In the genomic region with DNA sequence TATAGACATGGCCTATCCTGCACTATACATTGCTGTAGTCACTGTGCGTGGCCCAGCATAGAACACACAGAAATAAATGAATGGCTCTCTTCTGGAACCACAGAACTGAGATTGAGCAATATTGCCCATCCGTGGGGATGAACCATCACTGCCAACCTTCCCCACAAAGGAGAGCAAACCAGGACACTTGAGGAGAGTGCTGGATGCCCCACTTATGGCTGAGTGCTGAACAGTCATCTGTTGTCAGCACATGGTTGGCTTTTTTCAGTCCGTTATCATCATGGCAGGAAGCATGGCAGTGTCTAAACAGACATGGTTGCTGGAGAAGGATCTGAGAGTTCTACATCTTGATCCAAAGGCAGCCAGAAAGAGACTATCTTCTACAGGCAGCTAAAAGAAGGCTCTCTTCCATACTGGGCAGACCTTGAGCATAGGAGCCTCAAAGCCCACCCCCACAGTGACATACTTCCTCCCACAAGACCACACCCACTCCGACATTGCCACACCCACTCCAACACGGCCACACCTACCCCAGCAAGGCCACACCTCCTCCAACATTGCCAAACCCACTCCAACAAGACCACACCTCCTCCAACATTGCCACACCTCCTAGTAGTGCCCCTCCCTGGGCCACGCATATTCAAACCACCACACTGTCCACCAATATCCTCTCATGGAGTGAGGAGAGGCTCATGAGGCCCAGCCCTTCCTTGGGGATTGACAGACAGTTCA, we compare ENCODE assay signal across 19 mouse cellular contexts.
"Had no signal": no experiment of that assay in that cellular context is flagged by ENCODE, and none has a peak within 500 bp of the region (broad histone marks: within the 10 kb centered on the region; RNA-seq: fewer than 3 reads in every experiment).

No protein-coding gene starts in this region.

- H3K4me1 ChIP-seq: midbrain, embryonic 10.5 days; midbrain, embryonic 12.5 days; neural tube, embryonic 13.5 days; neural tube, embryonic 15.5 days had no signal

- ATAC-seq: midbrain, embryonic 16.5 days had no signal

- H3K4me2 ChIP-seq: lung, embryonic 14.5 days; midbrain, embryonic 12.5 days; neural tube, embryonic 13.5 days; neural tube, embryonic 15.5 days had no signal

- H3K4me3 ChIP-seq: midbrain, embryonic 10.5 days; midbrain, embryonic 12.5 days; myocyte; neural tube, embryonic 13.5 days; neural tube, embryonic 15.5 days had no signal

- H3K27me3 ChIP-seq: midbrain, embryonic 12.5 days; neural tube, embryonic 13.5 days; neural tube, embryonic 15.5 days had no signal

- H3K9me3 ChIP-seq: neural tube, embryonic 13.5 days; neural tube, embryonic 15.5 days had no signal

- DNase-seq: lung, adult 18-20 months; lung, embryonic 14.5 days; lung, postnatal 10 days; lung, postnatal 4 days; midbrain, embryonic 14.5 days; retina, postnatal 1 day; right cerebral cortex, adult 18-20 months; right cerebral cortex, postnatal 25 days; right cerebral cortex, postnatal 4 days; spleen, adult 18-20 months; thymus, adult 18-20 months; thymus, postnatal 14 days; thymus, postnatal 36 days had no signal

- H3K36me3 ChIP-seq: midbrain, embryonic 10.5 days; midbrain, embryonic 12.5 days; neural tube, embryonic 13.5 days; neural tube, embryonic 15.5 days had no signal

- H3K9ac ChIP-seq: lung, embryonic 14.5 days; midbrain, embryonic 12.5 days; neural tube, embryonic 13.5 days; neural tube, embryonic 15.5 days had no signal

- H3K27ac ChIP-seq: midbrain, embryonic 10.5 days; midbrain, embryonic 12.5 days; neural tube, embryonic 13.5 days; neural tube, embryonic 15.5 days had no signal
